Mouse (Mus musculus): ENCODE measurements at regions not wholly inside any gene's neighbourhood (a gene's known extent, or its start where the extent isn't known, plus 50 kb on each side); places are given as distances from the start of the nearest gene placed in this dataset.

DNA sequence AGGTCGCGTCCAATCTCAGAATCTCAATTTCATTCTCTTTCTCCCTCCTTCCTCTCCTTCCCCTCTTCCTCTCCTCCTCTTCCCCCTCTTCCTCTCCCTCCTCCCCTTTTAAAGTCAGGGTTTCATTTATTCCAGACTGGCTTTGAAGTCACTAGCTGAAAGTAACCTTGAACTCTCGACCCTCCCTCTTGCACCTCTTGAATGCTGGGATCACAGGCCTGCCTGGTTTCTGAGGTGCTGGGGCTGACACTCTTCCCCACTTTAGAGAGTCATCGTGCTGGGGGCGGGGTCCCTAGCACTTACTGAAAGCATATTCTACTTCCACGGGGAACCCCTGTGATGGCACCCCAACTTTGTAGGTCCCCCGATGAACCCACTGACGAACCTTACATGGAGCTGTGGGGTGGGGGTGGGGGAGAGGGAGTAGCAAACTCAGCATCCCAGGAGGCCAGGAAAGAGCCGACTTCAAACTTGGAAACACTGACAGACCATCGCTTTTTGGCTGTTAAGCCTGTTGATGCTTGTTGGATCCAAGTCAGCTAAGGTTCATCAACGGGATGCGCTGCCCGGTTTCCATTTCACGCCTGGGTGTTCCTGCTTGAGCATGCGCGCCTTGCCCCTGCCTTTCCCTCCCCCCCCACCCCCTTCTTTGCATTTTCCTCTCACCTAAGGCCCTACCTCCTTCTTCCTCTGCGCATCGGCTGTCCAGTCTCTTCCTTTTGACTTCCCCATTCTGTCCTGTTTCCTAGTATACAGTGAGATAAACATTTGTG is 132.0 kb upstream of the Med13l start:
- no peak for DNase-seq

GRCm38 (mm10) chr5:118433599-118433998 is 126.9 kb upstream of the Med13l start:
- DNase-seq: peak; percentile 35

- DNase-seq: no peak
Observed at GRCm38 (mm10) chr5:118434718-118435555, 125.5 kb upstream of the Med13l start.

GRCm38 (mm10) chr5:118435556-118435950 is 124.9 kb upstream of the Med13l start:
- no peak for DNase-seq

GRCm38 (mm10) chr5:118436035-118436434 is 124.4 kb upstream of the Med13l start:
- no peak for DNase-seq

- DNase-seq: no peak
Observed at GRCm38 (mm10) chr5:118436474-118437306, 123.8 kb upstream of the Med13l start.

GRCm38 (mm10) chr5:118437307-118437610 is 123.2 kb upstream of the Med13l start:
- no peak for DNase-seq

DNA sequence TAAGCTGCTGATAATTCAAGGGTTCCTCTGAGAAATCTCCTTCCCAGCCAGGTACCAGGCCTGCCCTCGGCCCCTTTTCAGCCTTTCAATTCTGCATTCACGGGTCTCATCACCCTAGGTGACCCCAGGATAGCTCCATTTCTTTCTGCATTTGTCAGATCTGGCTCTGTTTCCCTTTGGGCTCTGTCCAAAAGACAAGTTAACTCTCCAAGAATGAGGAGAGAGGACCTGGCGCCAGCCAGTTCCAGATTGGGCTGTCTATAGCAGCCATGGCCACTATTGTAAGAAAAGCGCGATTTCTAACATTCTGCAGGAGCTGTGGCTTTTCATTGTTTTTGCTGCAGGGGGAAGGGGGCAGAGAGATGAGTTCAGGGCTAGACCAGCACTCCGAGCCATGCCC is 122.5 kb upstream of the Med13l start:
- DNase-seq: no peak

DNA sequence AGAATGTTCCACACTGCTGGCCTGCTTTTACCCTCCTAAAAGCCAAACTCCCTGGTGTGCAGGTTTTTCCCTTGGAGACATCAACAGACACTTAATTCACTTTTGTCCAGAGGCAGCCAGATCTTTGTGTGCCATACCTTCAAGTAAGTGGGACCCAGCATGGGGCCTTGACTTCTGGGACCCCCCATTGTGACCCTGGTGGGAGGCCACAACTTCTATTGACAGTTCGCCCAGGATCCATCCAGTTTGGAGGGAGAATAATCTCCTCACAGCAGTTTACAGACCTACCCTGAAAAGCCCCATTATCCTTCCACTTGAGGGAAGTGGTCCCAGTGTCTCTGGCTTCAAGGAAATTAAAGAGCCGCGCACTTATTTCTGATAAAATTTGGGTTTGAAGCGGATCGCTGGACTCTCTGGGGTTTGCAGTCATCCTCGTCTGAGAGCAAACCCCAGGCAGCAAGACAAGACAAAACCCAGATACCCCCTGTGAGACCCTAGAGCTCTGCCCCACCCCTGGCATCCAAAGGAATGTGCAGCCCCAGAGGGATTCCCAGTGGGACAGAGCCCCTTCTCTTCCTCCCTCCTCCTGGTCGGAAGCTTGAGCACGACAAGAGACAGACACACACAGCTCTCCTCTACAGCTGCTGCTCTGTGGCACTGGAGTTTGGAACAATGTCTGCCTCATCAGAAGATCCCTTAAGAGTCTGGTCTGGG is 115.8 kb upstream of the Med13l start:
- DNase-seq: no peak

DNA sequence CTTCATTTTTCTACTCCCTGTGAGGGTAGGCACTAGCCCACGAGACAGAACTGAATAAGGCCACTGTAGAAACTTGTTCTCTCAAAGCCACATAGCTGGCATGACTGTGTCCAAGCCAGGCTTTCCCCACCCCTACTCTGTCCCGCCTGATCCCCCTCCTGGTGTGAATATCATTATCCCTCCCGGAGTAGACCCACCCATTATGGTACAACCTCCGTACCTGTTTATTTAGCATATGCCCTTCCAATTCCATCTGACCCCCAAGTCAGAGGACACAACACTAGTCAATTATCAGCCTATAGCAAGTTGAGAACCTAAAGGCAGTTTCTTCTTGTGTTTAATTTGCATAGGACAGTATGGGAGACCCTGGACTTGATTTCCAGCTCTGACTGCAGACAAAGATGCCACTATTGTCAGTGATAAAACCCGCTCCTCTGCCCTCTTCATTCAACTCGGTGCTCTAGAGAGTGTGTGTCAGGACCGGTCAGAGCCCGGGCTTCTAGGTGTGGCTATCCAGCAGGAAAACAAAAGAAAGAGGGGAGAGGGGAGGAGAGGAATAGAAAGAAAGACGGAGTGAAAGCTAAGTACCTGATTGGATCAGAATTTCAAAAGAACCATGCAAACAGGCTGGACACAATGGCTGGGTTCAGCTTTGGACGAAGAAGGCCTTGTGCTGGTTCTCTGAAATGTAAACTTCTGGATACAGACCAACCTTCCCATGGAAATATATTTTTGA is 115.1 kb upstream of the Med13l start:
- no peak for DNase-seq

- no peak for DNase-seq
Observed at GRCm38 (mm10) chr5:118445988-118446280, 114.5 kb upstream of the Med13l start.

DNA sequence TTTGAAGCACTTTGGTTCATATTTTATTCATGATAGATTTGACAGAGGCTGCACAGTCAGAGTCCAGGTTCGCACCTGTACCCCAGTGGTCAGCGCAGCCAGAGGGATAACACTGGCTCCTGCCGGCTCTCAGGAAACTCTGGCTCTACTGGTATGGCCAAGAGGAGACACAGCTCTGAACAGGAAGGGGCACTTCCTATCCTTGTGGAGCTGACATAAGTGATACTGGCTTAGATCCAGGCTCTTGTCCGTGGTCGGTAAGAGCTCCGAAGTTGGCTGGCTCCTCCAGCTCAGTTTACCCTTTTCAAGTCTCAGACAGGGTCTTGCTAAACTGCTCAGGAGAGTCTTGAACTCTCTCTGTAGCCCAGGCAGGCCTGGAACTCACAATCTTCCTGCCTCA is 113.6 kb upstream of the Med13l start:
- DNase-seq: no peak

GRCm38 (mm10) chr5:118447366-118447765 is 113.1 kb upstream of the Med13l start:
- no peak for DNase-seq

GRCm38 (mm10) chr5:118448884-118449515 is 111.5 kb upstream of the Med13l start:
- DNase-seq: no peak

GRCm38 (mm10) chr5:118449893-118450292 is 110.6 kb upstream of the Med13l start:
- DNase-seq: no peak

DNA sequence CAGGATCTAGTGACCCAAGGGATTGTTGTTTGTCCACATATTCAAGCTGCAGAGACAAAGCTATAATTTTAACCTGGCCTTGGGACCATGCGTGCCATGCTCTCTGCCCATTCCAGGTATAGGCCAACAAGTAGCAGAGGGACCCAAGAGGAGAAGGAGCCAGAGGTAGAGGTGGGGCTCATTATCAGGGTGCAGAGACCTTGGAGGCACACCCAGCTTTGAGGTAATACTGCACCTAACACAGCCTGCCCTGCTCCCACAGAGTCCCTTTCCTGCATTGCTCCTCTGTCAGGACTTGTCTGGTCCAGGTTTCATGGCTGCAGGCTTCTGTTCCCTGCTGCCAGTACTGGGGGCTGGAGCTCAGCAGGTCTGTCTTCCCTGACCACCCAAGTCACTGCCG is 108.4 kb upstream of the Med13l start:
- no peak for DNase-seq

GRCm38 (mm10) chr5:118454096-118454495 is 106.4 kb upstream of the Med13l start:
- DNase-seq: no peak

DNA sequence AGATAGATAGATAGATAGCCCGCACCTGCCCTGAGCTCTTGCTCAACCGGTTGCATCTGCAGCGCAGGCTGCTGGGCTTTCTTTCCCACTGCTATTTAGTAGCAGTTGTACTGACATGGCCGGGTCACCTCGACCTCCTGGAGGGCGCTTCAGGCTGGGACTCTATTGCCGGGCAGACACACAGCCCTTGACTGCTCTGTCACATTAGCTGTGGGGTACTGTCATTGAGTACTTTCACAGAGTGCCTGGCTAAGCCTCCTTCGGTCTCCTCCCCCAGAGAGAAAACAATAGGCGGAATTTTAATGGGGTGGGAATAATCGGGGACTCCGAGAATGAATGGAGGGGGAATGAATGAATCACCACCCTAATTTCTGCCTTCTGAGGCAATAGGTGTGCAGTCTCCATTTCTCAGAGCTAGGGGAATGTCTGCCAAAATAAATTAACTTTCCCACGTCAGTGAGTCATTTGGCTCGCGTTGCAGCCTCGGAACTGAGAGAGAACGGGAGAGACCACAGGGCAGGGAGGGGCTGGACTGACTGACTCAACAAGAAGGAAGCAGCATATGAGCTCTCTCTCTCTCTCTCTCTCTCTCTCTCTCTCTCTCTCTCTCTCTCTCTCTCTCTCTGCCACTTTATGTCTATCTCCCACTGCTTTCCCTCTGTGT is 101.6 kb upstream of the Med13l start:
- no peak for DNase-seq

DNA sequence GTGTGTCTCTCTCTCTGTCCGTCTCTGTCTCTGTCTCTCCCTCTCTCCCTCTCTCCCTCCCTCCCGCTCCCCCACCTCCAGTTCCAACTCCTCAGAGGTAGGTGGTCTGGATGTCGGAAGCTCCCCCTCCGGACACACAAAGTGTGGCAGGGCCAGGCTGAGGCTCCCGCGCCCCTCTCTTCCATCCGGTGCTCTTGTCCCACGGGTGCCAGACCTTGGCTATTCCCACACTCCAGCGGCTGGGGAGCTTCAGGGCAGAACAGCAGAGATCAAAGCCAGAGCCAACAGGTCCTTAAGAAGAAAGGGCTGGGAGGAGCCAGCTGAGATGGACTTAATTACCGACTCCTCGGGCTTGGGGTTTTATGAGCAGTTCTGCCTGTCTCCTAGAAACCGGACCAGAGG is 101.1 kb upstream of the Med13l start:
- DNase-seq: no peak

DNA sequence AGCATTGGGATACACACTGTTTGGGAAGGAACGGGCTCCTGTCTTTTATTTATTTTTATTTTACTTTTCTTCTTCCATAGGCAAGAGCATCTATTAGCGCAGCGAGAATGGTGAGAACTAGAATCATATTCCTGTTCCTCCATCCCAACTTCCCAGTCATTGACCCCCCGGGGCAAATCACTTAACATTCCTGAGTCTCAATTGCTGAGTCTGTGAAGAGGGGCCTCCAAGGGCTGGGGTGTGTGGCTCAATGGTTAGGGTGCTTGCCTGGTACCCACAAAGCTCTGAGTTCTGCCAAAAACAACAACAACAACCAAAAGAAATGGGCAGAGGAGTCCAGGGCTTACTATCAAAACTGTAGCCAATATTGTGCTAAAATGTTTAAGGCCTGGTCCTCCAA is 98.5 kb upstream of the Med13l start:
- no peak for DNase-seq

Measured in thymus, postnatal 25 days (tissue).